ENCODE assay signal across 11 mouse cellular contexts in the genomic region with DNA sequence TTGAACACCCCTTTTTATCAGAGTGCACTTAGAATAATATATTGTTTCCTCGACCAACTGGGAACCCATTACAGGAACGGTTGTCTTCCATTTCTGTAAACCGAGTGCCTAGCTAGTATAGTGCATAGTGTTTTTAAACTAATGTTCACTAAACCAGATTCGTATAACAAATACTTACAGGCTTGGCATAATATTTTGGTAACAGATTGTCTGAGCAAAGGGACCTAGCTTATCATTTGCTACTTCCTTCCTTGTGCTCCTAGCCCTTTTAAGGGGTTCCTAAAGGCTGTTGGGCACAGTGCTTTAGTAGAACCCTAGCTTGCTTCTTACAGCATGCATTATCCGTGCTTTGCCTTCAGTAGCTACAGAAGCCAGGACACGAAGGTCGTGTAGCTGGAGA. TPM values are rescaled to one million over a fixed set of nuclear protein-coding genes. Genes with fewer than 3 reads are reported as not detected.
DNase-seq lines count a peak whose midpoint lies in the region; ATAC-seq and TF ChIP-seq lines count a peak whose summit lies in the region.
"Had no signal": no experiment of that assay in that cellular context is flagged by ENCODE, and none has a peak within 500 bp of the region (broad histone marks: within the 10 kb centered on the region; RNA-seq: fewer than 3 reads in every experiment).

No protein-coding gene starts in this region.

- no peaks in the 10 kb centered on the region for H3K27me3 ChIP-seq in embryonic facial prominence, embryonic 13.5 days
- H3K27me3 ChIP-seq in hindbrain, embryonic 11.5 days (ENCODE audit: control insufficient read depth, insufficient read depth, low read length): no peaks in the 10 kb centered on the region
- no peaks in the 10 kb centered on the region for H3K27me3 ChIP-seq in midbrain, embryonic 14.5 days (ENCODE audit: control insufficient read depth, insufficient read depth, low read length)
- H3K27me3 ChIP-seq: hindbrain, embryonic 15.5 days had no signal

- H3K9ac ChIP-seq in embryonic facial prominence, embryonic 13.5 days: peak overlapping the region; percentile 55
- no peak overlapping the region for H3K9ac ChIP-seq in hindbrain, embryonic 11.5 days (ENCODE audit: low read depth, low read length)
- H3K9ac ChIP-seq in midbrain, embryonic 14.5 days (replicated peaks; ENCODE audit: low read length): no peak overlapping the region; the same call in 1 of the 2 replicates
- H3K9ac ChIP-seq: hindbrain, embryonic 15.5 days had no signal

- peak overlapping the region; percentile 44 for H3K4me2 ChIP-seq in embryonic facial prominence, embryonic 13.5 days
- H3K4me2 ChIP-seq in hindbrain, embryonic 11.5 days (replicated peaks; ENCODE audit: low read depth, low read length): no peak overlapping the region
- H3K4me2 ChIP-seq in midbrain, embryonic 14.5 days (ENCODE audit: low read length): no peak overlapping the region
- H3K4me2 ChIP-seq: hindbrain, embryonic 15.5 days had no signal

- no peak for ATAC-seq in embryonic facial prominence, embryonic 13.5 days (ENCODE audit: insufficient number of reproducible peaks, insufficient read depth, low FRiP score, low TSS enrichment, low read depth)
- ATAC-seq in hindbrain, embryonic 11.5 days (ENCODE audit: low FRiP score): no peak
- no peak for ATAC-seq in midbrain, embryonic 14.5 days (ENCODE audit: low FRiP score, low TSS enrichment)

- H3K36me3 ChIP-seq in embryonic facial prominence, embryonic 13.5 days: no peaks in the 10 kb centered on the region
- H3K36me3 ChIP-seq in hindbrain, embryonic 11.5 days (ENCODE audit: control insufficient read depth, insufficient read depth, low read length): no peaks in the 10 kb centered on the region
- H3K36me3 ChIP-seq in midbrain, embryonic 14.5 days (ENCODE audit: control insufficient read depth, insufficient read depth, low read length): no peaks in the 10 kb centered on the region
- H3K36me3 ChIP-seq: hindbrain, embryonic 15.5 days had no signal

- H3K4me3 ChIP-seq in left cerebral cortex, adult 2 months: no peak overlapping the region
- no peak overlapping the region for H3K4me3 ChIP-seq in embryonic facial prominence, embryonic 13.5 days
- no peak overlapping the region for H3K4me3 ChIP-seq in hindbrain, embryonic 11.5 days (ENCODE audit: low read depth, low read length)
- no peak overlapping the region for H3K4me3 ChIP-seq in midbrain, embryonic 14.5 days (replicated peaks; ENCODE audit: low read depth, low read length)
- H3K4me3 ChIP-seq: hindbrain, embryonic 15.5 days; myocyte had no signal

- peak overlapping the region; percentile 36 for H3K27ac ChIP-seq in left cerebral cortex, adult 2 months
- H3K27ac ChIP-seq in embryonic facial prominence, embryonic 13.5 days: peak overlapping the region; percentile 96
- peak overlapping the region; percentile 58; the same call in 1 of the 2 replicates for H3K27ac ChIP-seq in hindbrain, embryonic 11.5 days (ENCODE audit: low read depth, low read length)
- H3K27ac ChIP-seq in midbrain, embryonic 14.5 days (replicated peaks; ENCODE audit: low read depth, low read length): peak overlapping the region; percentile 73
- H3K27ac ChIP-seq: hindbrain, embryonic 15.5 days had no signal

- intact Hi-C loops in left cerebral cortex, adult 2 months (cut with DNase I): no loop called here
- intact Hi-C loops in left cerebral cortex, postnatal 10 days (cut with DNase I): no loop called here

- TF ChIP-seq CTCF in left cerebral cortex, adult 2 months (IDR thresholded peaks at IDR 0.05): no peak

- no peaks in the 10 kb centered on the region for H3K9me3 ChIP-seq in embryonic facial prominence, embryonic 13.5 days
- H3K9me3 ChIP-seq in hindbrain, embryonic 11.5 days (ENCODE audit: control insufficient read depth, low read length): no peaks in the 10 kb centered on the region
- H3K9me3 ChIP-seq in midbrain, embryonic 14.5 days (ENCODE audit: control insufficient read depth, low read length): no peaks in the 10 kb centered on the region
- H3K9me3 ChIP-seq: hindbrain, embryonic 15.5 days had no signal

- DNase-seq in left cerebral cortex, adult 2 months (ENCODE audit: extremely low spot score in 1 of 2, low spot score in 2 of 2): no peak
- no peak for DNase-seq in left cerebral cortex, postnatal 10 days (ENCODE audit: extremely low spot score in 1 of 2, low spot score in 2 of 2)
- no peak for DNase-seq in hindbrain, embryonic 11.5 days (ENCODE audit: low spot score)
- DNase-seq in midbrain, embryonic 14.5 days: no peak
- no peak for DNase-seq in gastrocnemius, adult 18-20 months (ENCODE audit: low spot score)
- DNase-seq in kidney, postnatal 25 days: no peak
- no peak for DNase-seq in right cerebral cortex, adult 2 months (ENCODE audit: low spot score in 2 of 2)
- DNase-seq: adrenal gland, postnatal 36 days had no signal

- WGBS in embryonic facial prominence, embryonic 13.5 days: 30% methylated on average over 7 of the region's 7 CpGs
- 45% methylated on average over 7 of the region's 7 CpGs for WGBS in hindbrain, embryonic 11.5 days
- 53% methylated on average over 7 of the region's 7 CpGs for WGBS in midbrain, embryonic 14.5 days

- H3K4me1 ChIP-seq in embryonic facial prominence, embryonic 13.5 days: peaks cover 32% of the 10 kb centered on the region
- no peaks in the 10 kb centered on the region for H3K4me1 ChIP-seq in hindbrain, embryonic 11.5 days (replicated peaks; ENCODE audit: control insufficient read depth, insufficient read depth, low read length)
- peaks cover 20% of the 10 kb centered on the region for H3K4me1 ChIP-seq in midbrain, embryonic 14.5 days (ENCODE audit: control insufficient read depth, insufficient read depth, low read length)

RNA-seq across cellular contexts. Expression of a gene that starts 3.9 kb away (rescaled TPM):
- total RNA-seq in left cerebral cortex, adult 2 months (2021): 10 to 100 TPM; 87.3 to 91.2 TPM
- total RNA-seq in left cerebral cortex, postnatal 10 days (2021): 10 to 100 TPM; 82.1 to 82.4 TPM
- polyA plus RNA-seq in embryonic facial prominence, embryonic 13.5 days (2015; fragmentation: Nextera tagmentation; extraction: Ambion mirVana): 84.4 and 89.9 TPM in 2 replicates
- polyA plus RNA-seq in hindbrain, embryonic 11.5 days (2014; fragmentation: Nextera tagmentation; extraction: Ambion mirVana): 80.7 and 82.8 TPM in 2 replicates
- polyA plus RNA-seq in midbrain, embryonic 14.5 days (2014; fragmentation: Nextera tagmentation; extraction: Ambion mirVana): 115 and 121 TPM in 2 replicates
- 10 to 100 TPM; 26.8 to 26.9 TPM for total RNA-seq in gastrocnemius, adult 18-20 months (2021)

RNA-seq across cellular contexts. Expression of a gene that starts 18.6 kb away (rescaled TPM):
- total RNA-seq in left cerebral cortex, adult 2 months (2021): 1 to 10 TPM; 3.0 TPM
- total RNA-seq in left cerebral cortex, postnatal 10 days (2021): under 1 TPM; 0.58 to 0.59 TPM
- polyA plus RNA-seq in embryonic facial prominence, embryonic 13.5 days (2015; fragmentation: Nextera tagmentation; extraction: Ambion mirVana): 6.6 and 8.2 TPM in 2 replicates
- polyA plus RNA-seq in hindbrain, embryonic 11.5 days (2014; fragmentation: Nextera tagmentation; extraction: Ambion mirVana): 0.59 and 1.2 TPM in 2 replicates
- polyA plus RNA-seq in midbrain, embryonic 14.5 days (2014; fragmentation: Nextera tagmentation; extraction: Ambion mirVana): 0.25 and 0.31 TPM in 2 replicates
- under 1 TPM; 0.12 to 0.14 TPM for total RNA-seq in gastrocnemius, adult 18-20 months (2021)

RNA-seq across cellular contexts. Expression of a gene that starts 40.9 kb away (rescaled TPM):
- 10 to 100 TPM in 1 of 2 experiments, 1 to 10 TPM in 1; 5.3 to 10.6 TPM for total RNA-seq in left cerebral cortex, adult 2 months (2021)
- 1 to 10 TPM; 1.3 to 4.8 TPM for total RNA-seq in left cerebral cortex, postnatal 10 days (2021)
- 4.3 and 4.8 TPM in 2 replicates for polyA plus RNA-seq in embryonic facial prominence, embryonic 13.5 days (2015; fragmentation: Nextera tagmentation; extraction: Ambion mirVana)
- 2.7 and 3.0 TPM in 2 replicates for polyA plus RNA-seq in hindbrain, embryonic 11.5 days (2014; fragmentation: Nextera tagmentation; extraction: Ambion mirVana)
- 0.92 and 1.9 TPM in 2 replicates for polyA plus RNA-seq in midbrain, embryonic 14.5 days (2014; fragmentation: Nextera tagmentation; extraction: Ambion mirVana)
- 10 to 100 TPM in 1 of 2 experiments, 1 to 10 TPM in 1; 8.8 to 11.4 TPM for total RNA-seq in gastrocnemius, adult 18-20 months (2021)

Comparison
In these comparisons a context has a peak if more than half of its experiments do, and no peak if none do; other contexts are left out.
1. H3K27ac ChIP-seq: peak in every context shown above with its lines; median percentile 96 in embryonic facial prominence, embryonic 13.5 days; 73 in midbrain, embryonic 14.5 days; 58 in hindbrain, embryonic 11.5 days; 36 in left cerebral cortex, adult 2 months.